Mouse (Mus musculus): ENCODE measurements around the gene Ppfia2. TPM values are rescaled to one million over a fixed set of nuclear protein-coding genes. Genes with fewer than 3 reads are reported as not detected.

Gene Ppfia2
- polyA plus RNA-seq, 1 experiment from 2014 or later: 5.1 TPM

DNA sequence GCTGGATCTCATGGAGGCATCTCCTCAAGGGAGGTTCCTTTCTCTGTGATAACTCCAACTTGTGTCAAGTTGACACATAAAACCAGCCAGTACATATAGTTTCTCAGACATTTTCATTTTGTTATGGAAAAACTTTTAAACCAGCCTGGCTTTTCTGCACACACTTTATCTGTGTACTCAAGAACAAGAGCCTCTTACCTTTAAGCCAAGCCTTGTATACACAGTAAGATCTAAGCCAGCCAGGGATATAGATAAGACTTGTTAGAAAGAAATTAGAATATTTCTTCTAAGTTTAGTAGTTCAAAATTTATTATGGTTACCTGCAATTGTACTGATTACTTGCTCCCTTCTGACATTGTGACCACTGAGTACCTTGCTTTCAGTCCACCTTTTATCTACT is 444.1 kb downstream of the Ppfia2 start:
- Histone ChIP-seq H3K27ac (ENCODE audit: low read depth, low read length) (no peak overlapping the region), H3K27me3 (ENCODE audit: control insufficient read depth, insufficient read depth, low read length) (no peaks in the 10 kb centered on the region), H3K9ac (ENCODE audit: low read length) (no peak overlapping the region), H3K36me3 (ENCODE audit: control insufficient read depth, insufficient read depth, low read length) (no peaks in the 10 kb centered on the region), H3K4me1 (ENCODE audit: control insufficient read depth, insufficient read depth, low read length) (no peaks in the 10 kb centered on the region), H3K9me3 (ENCODE audit: control insufficient read depth, low read length) (no peaks in the 10 kb centered on the region), H3K4me2 (ENCODE audit: low read depth) (no peak overlapping the region), H3K4me3 (ENCODE audit: low read depth, low read length) (no peak overlapping the region)
- ATAC-seq (ENCODE audit: insufficient read depth, low FRiP score, low TSS enrichment) (no peak), DNase-seq (ENCODE audit: low spot score) (no peak)

DNA sequence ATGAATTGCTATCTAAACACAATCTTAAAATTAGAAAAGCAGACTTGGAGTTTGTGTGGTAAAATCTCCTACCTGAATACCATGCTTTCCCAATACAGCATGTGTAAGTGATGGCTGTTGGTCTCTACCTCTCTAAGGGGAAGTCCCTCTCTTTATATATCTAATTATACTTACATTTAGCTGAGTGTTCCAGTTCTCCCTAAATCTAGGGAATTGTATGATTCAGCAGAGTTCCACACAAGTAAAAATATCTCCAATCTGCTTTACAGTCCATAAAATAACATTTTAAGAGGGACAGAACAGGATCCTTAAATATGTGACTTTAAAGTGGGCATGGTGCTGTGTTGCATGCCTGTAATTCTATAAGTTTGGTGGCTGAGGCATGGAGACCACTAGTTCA is 444.7 kb downstream of the Ppfia2 start:
- ATAC-seq (ENCODE audit: insufficient read depth, low FRiP score, low TSS enrichment) (no peak), DNase-seq (ENCODE audit: low spot score) (no peak)
- H3K4me3 ChIP-seq (ENCODE audit: low read depth, low read length): no peak overlapping the region
- H3K9me3 ChIP-seq (ENCODE audit: control insufficient read depth, low read length): no peaks in the 10 kb centered on the region
- no peaks in the 10 kb centered on the region for H3K36me3 ChIP-seq (ENCODE audit: control insufficient read depth, insufficient read depth, low read length)
- H3K9ac ChIP-seq (ENCODE audit: low read length): no peak overlapping the region
- H3K27ac ChIP-seq (ENCODE audit: low read depth, low read length): no peak overlapping the region
- no peak overlapping the region for H3K4me2 ChIP-seq (ENCODE audit: low read depth)
- no peaks in the 10 kb centered on the region for H3K4me1 ChIP-seq (ENCODE audit: control insufficient read depth, insufficient read depth, low read length)
- no peaks in the 10 kb centered on the region for H3K27me3 ChIP-seq (ENCODE audit: control insufficient read depth, insufficient read depth, low read length)

DNA sequence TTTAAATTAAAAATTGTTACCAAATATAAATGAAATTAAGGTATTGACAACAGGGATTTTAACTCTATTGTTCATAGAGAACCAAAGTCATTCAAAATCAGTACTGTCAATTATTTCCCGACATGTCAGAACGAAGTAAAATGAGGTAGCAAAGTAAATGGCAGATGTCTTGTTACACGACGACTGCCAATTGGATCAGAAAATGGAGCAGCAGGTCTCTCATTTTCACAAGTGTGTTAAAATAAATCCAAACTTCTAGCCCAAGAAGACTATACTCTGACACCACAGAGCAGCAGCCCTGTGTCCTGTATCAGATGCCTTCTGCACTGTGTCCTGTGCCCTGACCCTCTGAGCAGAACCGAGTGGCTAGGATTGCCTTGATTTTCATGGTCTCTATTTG is 454.2 kb downstream of the Ppfia2 start:
- DNase-seq (ENCODE audit: low spot score): no peak

DNA sequence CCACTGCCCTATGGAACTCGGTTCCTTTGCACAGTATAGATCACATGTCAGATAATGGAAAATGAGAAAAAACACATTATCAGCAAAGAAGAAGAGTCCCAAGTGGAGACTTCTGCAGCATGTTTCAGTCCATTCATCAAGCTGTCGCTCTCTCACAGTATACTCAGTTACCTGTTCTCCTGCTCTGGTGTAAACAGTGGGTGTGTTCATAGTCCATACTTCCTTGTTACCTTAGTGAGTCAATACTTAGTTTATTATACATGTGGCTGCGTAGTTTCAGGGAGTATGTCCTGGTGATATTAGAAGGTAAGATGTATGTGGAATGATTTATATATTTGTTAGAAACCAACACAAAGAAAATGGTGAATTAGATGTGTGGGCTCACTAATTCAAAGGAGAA is 454.7 kb downstream of the Ppfia2 start:
- Histone ChIP-seq H3K9me3 (ENCODE audit: control insufficient read depth, low read length) (no peaks in the 10 kb centered on the region), H3K4me3 (ENCODE audit: low read depth, low read length) (no peak overlapping the region), H3K4me1 (ENCODE audit: control insufficient read depth, insufficient read depth, low read length) (no peaks in the 10 kb centered on the region), H3K4me2 (ENCODE audit: low read depth) (no peak overlapping the region), H3K36me3 (ENCODE audit: control insufficient read depth, insufficient read depth, low read length) (no peaks in the 10 kb centered on the region), H3K27me3 (ENCODE audit: control insufficient read depth, insufficient read depth, low read length) (no peaks in the 10 kb centered on the region), H3K27ac (ENCODE audit: low read depth, low read length) (no peak overlapping the region), H3K9ac (ENCODE audit: low read length) (no peak overlapping the region)
- no peak for DNase-seq (ENCODE audit: low spot score)
- WGBS: 90% methylated on average over 3 of the region's 3 CpGs
- no peak for ATAC-seq (ENCODE audit: insufficient read depth, low FRiP score, low TSS enrichment)

More for the DNA sequence above, 454.2 kb downstream of the Ppfia2 start:
- H3K36me3 ChIP-seq (ENCODE audit: control insufficient read depth, insufficient read depth, low read length): no peaks in the 10 kb centered on the region
- H3K4me3 ChIP-seq (ENCODE audit: low read depth, low read length): no peak overlapping the region
- no peak for ATAC-seq (ENCODE audit: insufficient read depth, low FRiP score, low TSS enrichment)
- no peak overlapping the region for H3K9ac ChIP-seq (ENCODE audit: low read length)
- H3K27ac ChIP-seq (ENCODE audit: low read depth, low read length): no peak overlapping the region
- no peaks in the 10 kb centered on the region for H3K27me3 ChIP-seq (ENCODE audit: control insufficient read depth, insufficient read depth, low read length)
- 91% methylated on average over 5 of the region's 5 CpGs for WGBS
- no peaks in the 10 kb centered on the region for H3K9me3 ChIP-seq (ENCODE audit: control insufficient read depth, low read length)
- H3K4me1 ChIP-seq (ENCODE audit: control insufficient read depth, insufficient read depth, low read length): no peaks in the 10 kb centered on the region
- H3K4me2 ChIP-seq (ENCODE audit: low read depth): no peak overlapping the region

DNA sequence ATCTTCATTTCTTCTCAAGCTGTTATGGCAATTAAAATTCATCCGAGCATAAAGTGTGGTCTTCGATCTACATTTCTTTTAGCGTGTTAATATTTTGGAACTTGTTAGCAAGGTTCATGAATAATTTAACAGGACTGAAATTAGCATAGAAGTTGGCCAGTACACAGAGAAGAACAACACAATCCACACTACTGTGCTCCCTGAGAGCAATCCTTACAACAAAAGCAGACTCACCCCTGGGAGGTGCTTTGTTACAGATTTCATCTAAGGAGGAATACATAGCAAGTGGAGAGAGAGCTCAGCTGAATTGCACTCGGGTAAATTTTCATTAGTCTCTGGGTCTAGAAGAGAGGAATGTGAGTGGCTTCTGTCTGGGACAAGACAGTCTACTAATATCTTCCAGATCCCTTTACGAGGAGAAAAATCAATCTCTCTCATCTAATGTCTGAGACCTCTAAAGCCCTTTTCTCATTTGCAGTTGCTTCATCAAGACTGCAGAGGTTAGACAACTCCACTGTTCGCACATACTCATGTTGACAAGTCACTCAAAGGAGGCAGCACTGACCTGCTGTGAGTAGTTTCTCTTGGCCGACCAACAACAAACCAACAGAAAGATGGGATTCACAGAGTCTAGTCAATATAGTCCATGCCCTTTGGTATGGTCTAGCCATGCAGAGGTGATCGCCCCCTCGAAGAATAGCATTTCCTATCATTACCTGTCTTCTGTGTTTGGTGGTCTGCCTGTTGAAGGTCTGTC is 458.6 kb downstream of the Ppfia2 start:
- Histone ChIP-seq H3K4me3 (ENCODE audit: low read depth, low read length) (no peak overlapping the region), H3K36me3 (ENCODE audit: control insufficient read depth, insufficient read depth, low read length) (no peaks in the 10 kb centered on the region), H3K9ac (ENCODE audit: low read length) (no peak overlapping the region), H3K4me2 (ENCODE audit: low read depth) (no peak overlapping the region), H3K27me3 (ENCODE audit: control insufficient read depth, insufficient read depth, low read length) (no peaks in the 10 kb centered on the region), H3K27ac (ENCODE audit: low read depth, low read length) (no peak overlapping the region), H3K9me3 (ENCODE audit: control insufficient read depth, low read length) (no peaks in the 10 kb centered on the region), H3K4me1 (ENCODE audit: control insufficient read depth, insufficient read depth, low read length) (no peaks in the 10 kb centered on the region)
- DNase-seq (ENCODE audit: low spot score): no peak
- 68% methylated on average over 9 of the region's 9 CpGs for WGBS
- no peak for ATAC-seq (ENCODE audit: insufficient read depth, low FRiP score, low TSS enrichment)

DNA sequence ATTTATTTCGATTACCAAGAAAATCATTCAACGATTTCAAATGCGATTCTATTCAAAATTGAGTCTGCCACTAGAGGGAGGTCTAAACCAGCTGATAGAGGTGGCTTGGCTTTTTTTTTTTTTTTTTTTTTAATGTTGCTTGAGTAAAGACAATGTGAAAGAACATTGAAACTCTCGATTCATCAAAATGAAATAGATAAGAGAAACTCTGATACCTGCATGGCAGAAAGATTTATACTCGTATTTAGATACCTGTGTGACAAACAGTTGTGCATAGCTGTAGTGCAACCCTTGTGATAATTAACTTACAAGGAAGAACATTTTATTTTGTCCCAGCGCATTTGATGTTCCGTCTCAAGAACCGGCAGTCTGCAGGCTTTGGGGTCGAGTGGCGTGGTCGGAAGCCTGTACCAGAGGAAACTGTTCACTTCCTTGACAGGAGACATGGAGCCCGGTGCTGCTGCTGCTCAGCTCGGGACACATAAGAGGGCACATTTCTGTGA is 462.5 kb downstream of the Ppfia2 start:
- Histone ChIP-seq H3K27ac (ENCODE audit: low read depth, low read length) (no peak overlapping the region), H3K36me3 (ENCODE audit: control insufficient read depth, insufficient read depth, low read length) (no peaks in the 10 kb centered on the region), H3K27me3 (ENCODE audit: control insufficient read depth, insufficient read depth, low read length) (no peaks in the 10 kb centered on the region), H3K9ac (ENCODE audit: low read length) (peak overlapping the region; percentile 22; the same call in 1 of the 2 replicates), H3K4me3 (ENCODE audit: low read depth, low read length) (no peak overlapping the region), H3K9me3 (ENCODE audit: control insufficient read depth, low read length) (no peaks in the 10 kb centered on the region), H3K4me2 (ENCODE audit: low read depth) (0 out of 2 replicates have a peak overlapping the region, but pooled peaks have one; percentile 24), H3K4me1 (ENCODE audit: control insufficient read depth, insufficient read depth, low read length) (no peaks in the 10 kb centered on the region)
- DNase-seq (ENCODE audit: low spot score): peak; percentile 31
- 48% methylated on average over 13 of the region's 13 CpGs for WGBS
- ATAC-seq (ENCODE audit: insufficient read depth, low FRiP score, low TSS enrichment): no peak

DNA sequence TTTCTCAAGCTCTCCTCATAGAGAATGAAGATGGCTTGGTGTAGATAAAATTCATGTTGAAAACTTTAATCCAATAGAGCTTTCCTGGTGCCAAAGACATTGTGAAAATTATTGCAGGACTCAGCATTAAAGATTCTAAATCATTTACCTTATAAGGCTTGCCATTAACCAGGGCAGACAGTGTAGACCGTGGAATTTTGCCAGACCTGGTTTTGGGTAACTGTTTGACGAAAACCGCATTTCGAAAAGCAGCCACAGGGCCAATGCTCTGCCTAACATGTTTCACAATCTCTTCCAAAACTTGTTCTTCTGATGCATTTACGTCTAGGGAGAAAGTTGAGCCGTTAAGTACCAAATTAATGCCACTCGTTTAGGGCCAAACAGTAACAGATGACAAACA is 466.9 kb downstream of the Ppfia2 start:
- WGBS: 89% methylated on average over 7 of the region's 7 CpGs
- no peak overlapping the region for H3K9ac ChIP-seq (ENCODE audit: low read length)
- DNase-seq (ENCODE audit: low spot score) (no peak), ATAC-seq (ENCODE audit: insufficient read depth, low FRiP score, low TSS enrichment) (no peak)
- no peaks in the 10 kb centered on the region for H3K9me3 ChIP-seq (ENCODE audit: control insufficient read depth, low read length)
- H3K4me1 ChIP-seq (ENCODE audit: control insufficient read depth, insufficient read depth, low read length): no peaks in the 10 kb centered on the region
- H3K27ac ChIP-seq (ENCODE audit: low read depth, low read length): no peak overlapping the region
- H3K4me3 ChIP-seq (ENCODE audit: low read depth, low read length): no peak overlapping the region
- no peak overlapping the region for H3K4me2 ChIP-seq (ENCODE audit: low read depth)
- H3K27me3 ChIP-seq (ENCODE audit: control insufficient read depth, insufficient read depth, low read length): no peaks in the 10 kb centered on the region
- no peaks in the 10 kb centered on the region for H3K36me3 ChIP-seq (ENCODE audit: control insufficient read depth, insufficient read depth, low read length)

DNA sequence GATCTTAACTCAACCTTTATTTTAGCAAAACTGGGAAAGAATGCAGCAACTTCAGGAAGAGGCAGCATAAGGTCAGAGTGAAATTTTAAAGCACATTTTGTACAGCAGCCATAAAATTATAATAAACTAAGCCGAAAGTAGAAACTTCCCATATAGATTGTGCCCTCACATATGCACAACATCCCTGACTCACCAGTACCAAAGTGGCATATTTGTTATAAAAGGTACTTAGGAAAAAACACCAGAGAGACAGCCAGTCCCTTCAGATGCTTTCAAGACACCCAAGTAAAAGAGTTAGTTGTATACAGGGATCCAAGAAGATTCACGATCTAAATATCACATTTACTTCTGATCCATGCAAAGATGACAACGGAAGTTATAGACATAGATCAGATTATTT is 468.7 kb downstream of the Ppfia2 start:
- no peaks in the 10 kb centered on the region for H3K27me3 ChIP-seq (ENCODE audit: control insufficient read depth, insufficient read depth, low read length)
- no peaks in the 10 kb centered on the region for H3K9me3 ChIP-seq (ENCODE audit: control insufficient read depth, low read length)
- no peak overlapping the region for H3K27ac ChIP-seq (ENCODE audit: low read depth, low read length)
- ATAC-seq (ENCODE audit: insufficient read depth, low FRiP score, low TSS enrichment) (no peak), DNase-seq (ENCODE audit: low spot score) (no peak)
- H3K9ac ChIP-seq (ENCODE audit: low read length): no peak overlapping the region
- no peak overlapping the region for H3K4me3 ChIP-seq (ENCODE audit: low read depth, low read length)
- H3K4me1 ChIP-seq (ENCODE audit: control insufficient read depth, insufficient read depth, low read length): no peaks in the 10 kb centered on the region
- no peak overlapping the region for H3K4me2 ChIP-seq (ENCODE audit: low read depth)
- WGBS: 84% methylated on average over 3 of the region's 3 CpGs
- H3K36me3 ChIP-seq (ENCODE audit: control insufficient read depth, insufficient read depth, low read length): no peaks in the 10 kb centered on the region

DNA sequence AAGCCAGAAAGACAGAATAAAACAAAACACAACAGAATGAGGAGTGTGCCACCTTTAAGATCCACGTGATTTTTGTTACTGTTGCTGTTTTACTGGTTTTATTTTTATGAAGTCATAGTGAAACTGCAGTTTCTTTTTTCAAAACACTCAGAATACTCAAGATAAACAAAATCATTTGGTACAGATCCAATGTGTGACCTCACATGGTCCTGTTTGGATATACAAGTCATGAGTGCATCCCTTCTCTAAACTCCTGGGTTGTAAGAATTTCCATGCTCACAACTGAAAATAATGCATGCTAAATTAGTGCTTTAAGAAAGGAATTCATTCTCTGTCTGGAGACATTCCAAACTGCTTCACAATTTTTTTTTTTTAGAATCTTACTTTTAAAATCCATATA is 469.3 kb downstream of the Ppfia2 start:
- DNase-seq (ENCODE audit: low spot score) (no peak), ATAC-seq (ENCODE audit: insufficient read depth, low FRiP score, low TSS enrichment) (no peak)
- no peak overlapping the region for H3K4me3 ChIP-seq (ENCODE audit: low read depth, low read length)
- no peaks in the 10 kb centered on the region for H3K27me3 ChIP-seq (ENCODE audit: control insufficient read depth, insufficient read depth, low read length)
- no peak overlapping the region for H3K27ac ChIP-seq (ENCODE audit: low read depth, low read length)
- 81% methylated on average over 1 of the region's 1 CpGs for WGBS
- no peaks in the 10 kb centered on the region for H3K4me1 ChIP-seq (ENCODE audit: control insufficient read depth, insufficient read depth, low read length)
- no peak overlapping the region for H3K9ac ChIP-seq (ENCODE audit: low read length)
- no peak overlapping the region for H3K4me2 ChIP-seq (ENCODE audit: low read depth)
- no peaks in the 10 kb centered on the region for H3K9me3 ChIP-seq (ENCODE audit: control insufficient read depth, low read length)
- H3K36me3 ChIP-seq (ENCODE audit: control insufficient read depth, insufficient read depth, low read length): no peaks in the 10 kb centered on the region

Data from neural tube, embryonic 11.5 days (tissue).